Comparison of ENCODE assay signal across 13 mouse cellular contexts in genomic region chr11:110482649-110483048, GRCm38 (mm10).
"Had no signal": no experiment of that assay in that cellular context is flagged by ENCODE, and none has a peak within 500 bp of the region (broad histone marks: within the 10 kb centered on the region; RNA-seq: fewer than 3 reads in every experiment).

No protein-coding gene starts in this region.

- H3K27me3 ChIP-seq: liver, embryonic 13.5 days; lung, embryonic 15.5 days; megakaryocyte, embryonic 14.5 days had no signal

- H3K9me3 ChIP-seq: liver, embryonic 13.5 days; lung, embryonic 15.5 days; midbrain, embryonic 10.5 days; midbrain, embryonic 13.5 days; neural tube, embryonic 13.5 days had no signal

- DNase-seq: layer of hippocampus, adult 9-11 months; right cerebral cortex, postnatal 25 days; thymus, adult 18-20 months had no signal

- H3K4me2 ChIP-seq: liver, embryonic 13.5 days; lung, embryonic 15.5 days; midbrain, embryonic 13.5 days; neural tube, embryonic 13.5 days had no signal

- H3K27ac ChIP-seq: kidney, postnatal 0 days; liver, embryonic 13.5 days; lung, embryonic 15.5 days; midbrain, embryonic 10.5 days; midbrain, embryonic 13.5 days; neural tube, embryonic 13.5 days had no signal

- H3K9ac ChIP-seq: liver, embryonic 13.5 days; lung, embryonic 15.5 days; midbrain, embryonic 13.5 days; neural tube, embryonic 13.5 days had no signal

- ATAC-seq: midbrain, embryonic 13.5 days; midbrain, embryonic 16.5 days had no signal

- H3K4me3 ChIP-seq: layer of hippocampus, adult 2 months; liver, embryonic 13.5 days; lung, embryonic 15.5 days; megakaryocyte, embryonic 14.5 days; midbrain, embryonic 10.5 days; midbrain, embryonic 13.5 days; myocyte; neural tube, embryonic 13.5 days had no signal

- H3K36me3 ChIP-seq: liver, embryonic 13.5 days; lung, embryonic 15.5 days; neural tube, embryonic 13.5 days had no signal
